Mouse (Mus musculus): Measurements from ENCODE around the gene Uox. TPM values are rescaled to one million over a fixed set of nuclear protein-coding genes. Genes with fewer than 3 reads are reported as not detected.

The Uox gene
- total RNA-seq, 2 experiments from 2014 or later, result 0.18 to 0.38 TPM

GRCm38 (mm10) chr3:146580039-146580729 is 10.0 kb downstream of the Uox start:
- DNase-seq, result no peak
- intact Hi-C loops (cut with DNase I), result no loop called here

- intact Hi-C loops (cut with DNase I), result no loop called here
These were observed 13.3 kb downstream of the Uox start for GRCm38 (mm10) chr3:146583478-146583877.

GRCm38 (mm10) chr3:146583908-146584307 is 13.7 kb downstream of the Uox start:
- no peak for DNase-seq
- intact Hi-C loops (cut with DNase I), result no loop called here

More at GRCm38 (mm10) chr3:146583478-146583877, 13.3 kb downstream of the Uox start:
- no peak for DNase-seq

- DNase-seq, result no peak
- intact Hi-C loops (cut with DNase I), result no loop called here
These were observed 16.4 kb downstream of the Uox start for GRCm38 (mm10) chr3:146586616-146587015.

- DNase-seq, result no peak
- intact Hi-C loops (cut with DNase I), result no loop called here
These were observed 19.3 kb downstream of the Uox start for GRCm38 (mm10) chr3:146589523-146589922.

GRCm38 (mm10) chr3:146591159-146591558 is 20.9 kb downstream of the Uox start:
- no peak for DNase-seq
- intact Hi-C loops (cut with DNase I), result no loop called here

- intact Hi-C loops (cut with DNase I), result no loop called here
- no peak for DNase-seq
These were observed 21.4 kb downstream of the Uox start for GRCm38 (mm10) chr3:146591601-146592000.

GRCm38 (mm10) chr3:146595440-146595839 is 25.2 kb downstream of the Uox start:
- DNase-seq, result no peak
- intact Hi-C loops (cut with DNase I), result no loop called here

- intact Hi-C loops (cut with DNase I), result no loop called here
- DNase-seq, result no peak
These were observed 26.2 kb downstream of the Uox start for GRCm38 (mm10) chr3:146596387-146596786.

- no peak for DNase-seq
- intact Hi-C loops (cut with DNase I), result no loop called here
These were observed 26.6 kb downstream of the Uox start for GRCm38 (mm10) chr3:146596864-146597263.

- DNase-seq, result no peak
- intact Hi-C loops (cut with DNase I), result no loop called here
These were observed 28.2 kb downstream of the Uox start for GRCm38 (mm10) chr3:146598411-146598810.

- intact Hi-C loops (cut with DNase I), result no loop called here
- no peak for DNase-seq
These were observed 29.1 kb downstream of the Uox start for GRCm38 (mm10) chr3:146599198-146599900.

GRCm38 (mm10) chr3:146601205-146601604 is 31.0 kb downstream of the Uox start:
- no peak for DNase-seq
- intact Hi-C loops (cut with DNase I), result no loop called here

- intact Hi-C loops (cut with DNase I), result no loop called here
- DNase-seq, result no peak
These were observed 32.3 kb downstream of the Uox start for GRCm38 (mm10) chr3:146602531-146602930.

GRCm38 (mm10) chr3:146604647-146605046 is 34.4 kb downstream of the Uox start:
- intact Hi-C loops (cut with DNase I), result no loop called here
- DNase-seq, result no peak

GRCm38 (mm10) chr3:146607368-146607767 is 37.1 kb downstream of the Uox start:
- intact Hi-C loops (cut with DNase I), result no loop called here
- no peak for DNase-seq

- intact Hi-C loops (cut with DNase I), result no loop called here
- no peak for DNase-seq
These were observed 40.1 kb downstream of the Uox start for GRCm38 (mm10) chr3:146610322-146610721.

- intact Hi-C loops (cut with DNase I), result no loop called here
These were observed 41.0 kb downstream of the Uox start for GRCm38 (mm10) chr3:146611261-146611660.

GRCm38 (mm10) chr3:146611821-146612220 is 41.6 kb downstream of the Uox start:
- intact Hi-C loops (cut with DNase I), result no loop called here
- no peak for DNase-seq

More at GRCm38 (mm10) chr3:146611261-146611660, 41.0 kb downstream of the Uox start:
- no peak for DNase-seq

GRCm38 (mm10) chr3:146615496-146615895 is 45.3 kb downstream of the Uox start, which contains the start of gene Dnase2b:
Gene Dnase2b (minus strand): TSS chr3:146615596.
- intact Hi-C loops (cut with DNase I), result no loop called here
- no peak for DNase-seq

GRCm38 (mm10) chr3:146616533-146617283 is 46.5 kb downstream of the Uox start:
- DNase-seq, result no peak
- intact Hi-C loops (cut with DNase I), result no loop called here
